Mouse (Mus musculus): ENCODE results near the gene Lrrc4b. TPM values are rescaled to one million over a fixed set of nuclear protein-coding genes. Genes with fewer than 3 reads are reported as not detected.

Gene Lrrc4b
- polyA plus RNA-seq, 1 experiment from 2014 or later: 0.36 TPM

DNA sequence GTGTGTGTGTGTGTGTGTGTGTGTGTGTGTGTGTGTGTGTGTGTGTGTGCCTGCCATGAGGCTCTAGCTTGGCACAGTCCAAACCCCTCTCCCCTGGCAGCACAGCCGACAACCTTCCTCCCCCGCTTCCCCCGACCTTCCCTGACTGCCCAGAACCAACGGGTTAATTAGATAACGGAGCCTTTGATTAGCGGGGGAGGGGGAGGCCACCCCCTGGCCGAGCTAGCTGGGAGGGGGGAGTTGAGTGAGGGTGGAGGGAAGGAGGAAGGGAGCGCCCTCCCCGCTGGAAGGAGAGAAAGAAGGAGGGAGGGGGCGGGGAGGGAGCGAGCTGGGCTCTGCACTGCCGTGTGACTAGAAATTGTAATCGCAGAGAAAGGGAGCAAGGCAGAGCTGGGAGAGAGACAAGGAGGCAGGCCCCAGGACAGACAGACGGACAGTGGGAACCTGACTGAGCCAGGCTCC is 12.9 kb downstream of the Lrrc4b start:
- H3K36me3 ChIP-seq (ENCODE audit: control insufficient read depth, insufficient read depth, low read length): no peaks in the 10 kb centered on the region
- H3K9ac ChIP-seq (ENCODE audit: low read length): peak overlapping the region; percentile 27
- no peaks in the 10 kb centered on the region for H3K9me3 ChIP-seq (ENCODE audit: control insufficient read depth, low read length)
- 0 out of 2 replicates have a peak, but pooled peaks cover 5% of the 10 kb centered on the region for H3K4me1 ChIP-seq (replicated peaks; ENCODE audit: control insufficient read depth, insufficient read depth, low read length)
- under 1% methylated on average over 12 of the region's 14 CpGs for WGBS
- ATAC-seq (ENCODE audit: low read depth): peak; percentile 49; the same call in 1 of the 2 replicates
- H3K27ac ChIP-seq (ENCODE audit: low read length): no peak overlapping the region
- H3K4me2 ChIP-seq (ENCODE audit: low read depth, low read length): peak overlapping the region; percentile 44
- H3K27me3 ChIP-seq (ENCODE audit: control insufficient read depth, insufficient read depth, low read depth, low read length): peaks cover 66% of the 10 kb centered on the region
- H3K4me3 ChIP-seq (ENCODE audit: low read length): peak overlapping the region; percentile 40

DNA sequence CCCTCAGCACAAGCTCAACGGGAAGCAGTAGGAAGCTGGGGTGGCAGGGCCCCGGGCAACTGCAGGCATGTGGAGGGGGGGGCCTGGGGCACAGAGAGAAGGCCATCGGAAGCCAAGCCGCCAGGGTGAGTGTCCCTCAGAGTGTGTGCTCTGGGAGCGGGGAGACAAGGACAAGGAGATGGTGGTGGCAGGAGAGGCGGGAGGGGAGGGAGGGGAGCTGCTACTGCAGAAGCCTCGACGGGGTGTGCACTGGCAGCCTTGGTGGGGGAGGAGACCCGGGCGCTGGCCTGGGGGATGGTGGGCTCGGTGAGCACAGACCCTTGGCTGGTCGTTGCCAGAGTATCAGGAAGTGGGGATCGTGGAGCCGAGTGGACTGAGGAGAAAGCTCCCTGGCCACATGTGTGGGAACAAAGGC is 13.6 kb downstream of the Lrrc4b start:
- no peaks in the 10 kb centered on the region for H3K9me3 ChIP-seq (ENCODE audit: control insufficient read depth, low read length)
- no peak overlapping the region for H3K27ac ChIP-seq (ENCODE audit: low read length)

DNA sequence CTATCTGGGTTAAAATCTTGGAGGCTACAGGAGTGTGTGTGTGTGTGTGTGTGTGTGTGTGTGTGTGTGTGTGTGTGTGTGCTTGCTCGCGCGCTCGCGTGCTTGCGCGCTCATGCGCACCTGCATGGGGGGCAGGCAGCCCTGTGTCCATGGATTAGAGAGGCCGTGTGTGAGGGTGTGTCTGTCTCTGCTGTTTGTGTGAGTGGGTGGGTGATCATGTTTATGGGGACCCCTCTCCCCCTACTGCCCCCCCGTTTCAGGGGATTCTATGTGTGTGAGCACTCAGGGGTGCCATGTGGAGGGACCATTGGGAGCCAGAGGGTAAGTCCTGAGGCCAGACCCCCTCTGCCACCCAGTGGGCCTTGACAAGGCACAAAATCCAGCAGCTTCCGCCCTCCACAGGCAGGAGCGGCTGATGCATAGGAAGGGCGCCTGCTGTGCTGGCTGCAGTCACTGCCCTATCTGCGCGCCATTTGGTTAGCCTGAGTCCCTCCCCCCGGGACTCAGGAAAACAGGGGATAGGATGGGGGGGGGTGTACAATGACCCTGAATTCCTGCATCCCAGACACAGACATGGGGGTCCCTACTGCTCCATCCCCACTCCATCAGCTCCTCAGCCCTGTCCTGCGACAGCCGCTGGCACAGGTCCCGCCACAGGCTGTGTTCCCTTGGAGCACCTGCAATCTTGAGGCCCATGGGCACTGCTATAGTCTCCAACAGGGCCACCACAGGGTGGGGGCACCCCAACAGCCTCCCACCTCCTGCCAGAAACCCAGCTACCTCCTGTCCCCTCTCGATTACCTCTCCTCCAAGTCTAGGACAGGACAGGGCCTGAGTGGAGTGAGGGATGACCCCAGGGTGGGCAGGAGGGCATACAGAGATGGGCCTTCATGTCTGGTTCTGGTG is 14.7 kb downstream of the Lrrc4b start:
- no peak overlapping the region for H3K27ac ChIP-seq (ENCODE audit: low read length)
- H3K4me2 ChIP-seq (ENCODE audit: low read depth, low read length): peak overlapping the region; percentile 44
- no peak overlapping the region for H3K9ac ChIP-seq (ENCODE audit: low read length)
- WGBS: 12% methylated on average over 20 of the region's 20 CpGs
- no peaks in the 10 kb centered on the region for H3K36me3 ChIP-seq (ENCODE audit: control insufficient read depth, insufficient read depth, low read length)
- H3K4me1 ChIP-seq (replicated peaks; ENCODE audit: control insufficient read depth, insufficient read depth, low read length): 0 out of 2 replicates have a peak, but pooled peaks cover 5% of the 10 kb centered on the region
- ATAC-seq (ENCODE audit: low read depth): peak; percentile 27; the same call in 1 of the 2 replicates
- H3K9me3 ChIP-seq (ENCODE audit: control insufficient read depth, low read length): no peaks in the 10 kb centered on the region
- peak overlapping the region; percentile 40 for H3K4me3 ChIP-seq (ENCODE audit: low read length)
- H3K27me3 ChIP-seq (ENCODE audit: control insufficient read depth, insufficient read depth, low read depth, low read length): peaks cover 66% of the 10 kb centered on the region

More for the DNA sequence above, 13.6 kb downstream of the Lrrc4b start:
- ATAC-seq (ENCODE audit: low read depth): peak; percentile 16; the same call in 1 of the 2 replicates
- H3K9ac ChIP-seq (ENCODE audit: low read length): peak overlapping the region; percentile 27
- H3K27me3 ChIP-seq (ENCODE audit: control insufficient read depth, insufficient read depth, low read depth, low read length): peaks cover 66% of the 10 kb centered on the region
- WGBS: under 1% methylated on average over 13 of the region's 14 CpGs
- H3K4me3 ChIP-seq (ENCODE audit: low read length): peak overlapping the region; percentile 40
- H3K4me2 ChIP-seq (ENCODE audit: low read depth, low read length): peak overlapping the region; percentile 44
- H3K36me3 ChIP-seq (ENCODE audit: control insufficient read depth, insufficient read depth, low read length): no peaks in the 10 kb centered on the region
- H3K4me1 ChIP-seq (replicated peaks; ENCODE audit: control insufficient read depth, insufficient read depth, low read length): 0 out of 2 replicates have a peak, but pooled peaks cover 5% of the 10 kb centered on the region

DNA sequence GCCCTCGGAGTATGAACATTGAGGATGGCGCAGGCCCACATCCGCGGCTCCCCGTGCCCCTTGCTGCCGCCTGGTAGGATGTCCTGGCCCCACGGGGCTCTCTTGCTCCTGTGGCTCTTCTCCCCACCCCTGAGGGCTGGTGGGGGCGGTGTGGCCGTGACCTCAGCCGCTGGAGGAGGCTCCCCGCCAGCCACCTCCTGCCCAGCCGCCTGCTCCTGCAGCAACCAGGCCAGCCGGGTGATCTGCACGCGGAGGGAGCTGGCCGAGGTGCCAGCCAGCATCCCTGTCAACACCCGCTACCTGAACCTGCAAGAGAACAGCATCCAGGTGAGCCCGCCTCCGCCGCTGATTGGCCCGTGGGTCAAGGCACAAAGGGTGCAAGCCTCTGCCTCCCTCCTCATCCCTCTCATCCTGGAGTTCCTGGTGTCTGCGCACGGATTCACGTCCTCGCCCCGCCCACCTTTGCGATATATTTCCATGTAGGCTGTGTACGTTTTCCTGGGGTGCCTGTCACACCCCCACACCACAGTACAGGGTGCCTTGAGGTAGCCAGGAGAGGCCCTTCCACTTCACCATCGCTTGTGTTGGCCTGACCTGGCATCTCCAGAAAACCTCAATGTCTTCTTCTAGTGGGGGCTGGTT is 16.2 kb downstream of the Lrrc4b start:
- 17% methylated on average over 28 of the region's 29 CpGs for WGBS

DNA sequence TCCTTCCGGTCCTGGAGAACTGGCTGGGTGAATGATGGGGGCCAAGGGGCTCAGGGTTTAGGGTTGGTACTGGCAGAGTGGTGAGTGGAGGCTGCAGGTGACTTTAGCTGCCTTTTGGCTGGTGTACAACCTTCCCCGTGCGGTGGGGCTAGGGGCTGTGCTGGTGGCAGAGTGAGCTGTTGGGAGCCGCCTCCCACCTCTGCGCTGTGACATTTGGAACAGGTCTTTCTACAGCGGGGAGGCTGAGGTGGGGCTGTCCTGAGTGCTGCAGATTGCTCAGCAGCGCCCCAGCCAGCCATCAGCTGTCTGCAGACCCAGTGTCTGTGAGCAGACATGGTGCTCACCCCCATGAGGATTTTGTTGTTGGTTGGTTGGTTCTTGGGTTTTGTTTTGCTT is 16.7 kb downstream of the Lrrc4b start:
- 18% methylated on average over 7 of the region's 7 CpGs for WGBS
- ATAC-seq (ENCODE audit: low read depth): no peak
- Histone ChIP-seq H3K4me1 (replicated peaks; ENCODE audit: control insufficient read depth, insufficient read depth, low read length) (0 out of 2 replicates have a peak, but pooled peaks cover 5% of the 10 kb centered on the region), H3K4me2 (ENCODE audit: low read depth, low read length) (no peak overlapping the region), H3K9me3 (ENCODE audit: control insufficient read depth, low read length) (no peaks in the 10 kb centered on the region), H3K27me3 (ENCODE audit: control insufficient read depth, insufficient read depth, low read depth, low read length) (peaks cover 56% of the 10 kb centered on the region), H3K4me3 (ENCODE audit: low read length) (no peak overlapping the region), H3K36me3 (ENCODE audit: control insufficient read depth, insufficient read depth, low read length) (no peaks in the 10 kb centered on the region), H3K9ac (ENCODE audit: low read length) (no peak overlapping the region), H3K27ac (ENCODE audit: low read length) (no peak overlapping the region)

More for the DNA sequence above, 16.2 kb downstream of the Lrrc4b start:
- no peak overlapping the region for H3K4me3 ChIP-seq (ENCODE audit: low read length)
- no peak overlapping the region for H3K4me2 ChIP-seq (ENCODE audit: low read depth, low read length)
- no peak overlapping the region for H3K27ac ChIP-seq (ENCODE audit: low read length)
- 0 out of 2 replicates have a peak, but pooled peaks cover 5% of the 10 kb centered on the region for H3K4me1 ChIP-seq (replicated peaks; ENCODE audit: control insufficient read depth, insufficient read depth, low read length)
- ATAC-seq (ENCODE audit: low read depth): no peak
- H3K27me3 ChIP-seq (ENCODE audit: control insufficient read depth, insufficient read depth, low read depth, low read length): peaks cover 61% of the 10 kb centered on the region
- H3K9me3 ChIP-seq (ENCODE audit: control insufficient read depth, low read length): no peaks in the 10 kb centered on the region
- no peak overlapping the region for H3K9ac ChIP-seq (ENCODE audit: low read length)
- no peaks in the 10 kb centered on the region for H3K36me3 ChIP-seq (ENCODE audit: control insufficient read depth, insufficient read depth, low read length)

DNA sequence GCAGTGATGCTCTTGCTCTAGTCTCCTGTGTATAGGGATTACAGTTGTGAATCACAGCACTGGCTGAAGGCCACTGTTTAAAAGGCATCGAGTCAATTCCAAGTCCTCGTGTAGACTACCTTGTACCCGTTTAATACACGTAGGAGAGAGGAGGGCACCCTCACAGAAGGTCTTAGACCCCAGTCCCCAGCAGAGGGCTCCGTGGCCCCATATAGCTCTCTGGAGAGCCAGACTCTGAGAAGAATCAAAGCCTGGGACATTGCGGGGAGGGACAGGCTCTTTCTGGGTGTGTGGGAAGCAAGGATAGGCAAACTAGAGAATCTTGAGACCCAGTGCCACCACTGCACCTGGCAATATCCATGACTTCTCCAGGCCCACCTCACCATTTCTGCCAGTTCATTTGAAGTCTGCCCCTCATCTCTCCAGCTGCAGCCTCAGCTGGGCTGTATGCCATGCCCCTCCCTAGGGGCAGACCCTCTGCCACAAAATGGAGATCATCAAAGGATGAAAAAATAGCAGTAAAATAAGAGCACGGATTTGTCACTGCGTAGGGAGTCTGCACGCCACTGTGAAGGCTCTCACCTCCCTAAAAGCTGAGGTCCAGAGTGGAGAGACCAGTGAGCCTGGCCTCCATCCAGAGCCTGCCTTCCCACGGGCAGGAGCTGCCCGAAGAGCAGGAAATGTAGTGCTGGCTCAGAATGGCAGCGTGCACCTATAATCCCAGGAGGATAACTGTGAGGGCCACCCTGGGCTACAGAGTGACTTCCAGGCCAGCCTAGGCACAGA is 17.4 kb downstream of the Lrrc4b start:
- WGBS: 34% methylated on average over 12 of the region's 12 CpGs
- no peak overlapping the region for H3K9ac ChIP-seq (ENCODE audit: low read length)

DNA sequence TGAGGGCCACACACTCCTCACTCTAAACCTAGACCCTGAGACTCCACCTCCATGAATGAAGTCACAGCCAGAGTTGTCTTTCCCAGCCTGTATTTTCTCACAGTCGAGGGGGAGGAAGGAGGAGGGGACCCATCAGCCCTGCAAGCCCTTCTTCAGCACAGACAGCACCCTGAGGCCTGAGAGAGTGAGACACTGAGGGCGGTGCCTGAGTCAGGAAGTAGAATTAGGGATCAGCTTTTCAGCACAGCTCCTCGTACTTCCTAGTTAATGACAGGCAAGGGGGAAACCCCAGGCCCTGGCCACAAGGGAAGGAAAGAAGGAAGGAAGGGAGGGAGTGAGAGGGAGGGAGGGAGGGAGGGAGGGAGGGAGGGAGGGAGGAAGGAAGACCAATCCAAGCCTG is 24.4 kb downstream of the Lrrc4b start:
- 0 out of 2 replicates have a peak overlapping the region, but pooled peaks have one; percentile 26 for H3K9ac ChIP-seq (ENCODE audit: low read length)
- no peak overlapping the region for H3K4me2 ChIP-seq (ENCODE audit: low read depth, low read length)
- no peaks in the 10 kb centered on the region for H3K9me3 ChIP-seq (ENCODE audit: control insufficient read depth, low read length)
- 6% methylated on average over 3 of the region's 3 CpGs for WGBS
- peak; percentile 47; the same call in 1 of the 2 replicates for ATAC-seq (ENCODE audit: low read depth)
- H3K27me3 ChIP-seq (ENCODE audit: control insufficient read depth, insufficient read depth, low read depth, low read length): no peaks in the 10 kb centered on the region
- H3K4me3 ChIP-seq (ENCODE audit: low read length): no peak overlapping the region
- no peaks in the 10 kb centered on the region for H3K36me3 ChIP-seq (ENCODE audit: control insufficient read depth, insufficient read depth, low read length)
- H3K4me1 ChIP-seq (replicated peaks; ENCODE audit: control insufficient read depth, insufficient read depth, low read length): no peaks in the 10 kb centered on the region
- no peak overlapping the region for H3K27ac ChIP-seq (ENCODE audit: low read length)

More for the DNA sequence above, 17.4 kb downstream of the Lrrc4b start:
- Histone ChIP-seq H3K9me3 (ENCODE audit: control insufficient read depth, low read length) (no peaks in the 10 kb centered on the region), H3K4me3 (ENCODE audit: low read length) (no peak overlapping the region), H3K36me3 (ENCODE audit: control insufficient read depth, insufficient read depth, low read length) (no peaks in the 10 kb centered on the region), H3K4me2 (ENCODE audit: low read depth, low read length) (no peak overlapping the region), H3K4me1 (replicated peaks; ENCODE audit: control insufficient read depth, insufficient read depth, low read length) (0 out of 2 replicates have a peak, but pooled peaks cover 5% of the 10 kb centered on the region), H3K27me3 (ENCODE audit: control insufficient read depth, insufficient read depth, low read depth, low read length) (peaks cover 49% of the 10 kb centered on the region), H3K27ac (ENCODE audit: low read length) (no peak overlapping the region)
- no peak for ATAC-seq (ENCODE audit: low read depth)

DNA sequence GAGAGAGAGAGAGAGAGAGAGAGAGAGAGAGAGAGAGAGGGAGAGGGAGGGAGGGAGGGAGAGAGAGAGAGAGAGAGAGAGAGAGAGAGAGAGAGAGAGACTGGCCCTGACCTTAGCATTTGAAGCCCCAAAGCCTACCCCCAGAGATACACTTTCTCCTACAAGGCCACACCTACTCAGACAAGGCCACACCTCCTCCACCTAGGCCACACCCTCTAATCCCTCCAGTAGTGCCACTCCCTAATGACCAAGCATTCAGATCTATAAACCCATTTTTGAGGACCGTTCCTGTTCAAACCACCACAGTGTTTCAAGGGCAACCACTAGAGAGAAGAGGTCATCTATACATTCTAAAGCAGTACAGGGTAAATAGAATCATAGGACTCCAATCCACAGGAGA is 27.5 kb downstream of the Lrrc4b start:
- H3K4me2 ChIP-seq (ENCODE audit: low read depth, low read length): no peak overlapping the region
- WGBS: 88% methylated on average over 1 of the region's 1 CpGs
- peaks cover 14% of the 10 kb centered on the region for H3K27me3 ChIP-seq (ENCODE audit: control insufficient read depth, insufficient read depth, low read depth, low read length)
- H3K4me3 ChIP-seq (ENCODE audit: low read length): no peak overlapping the region
- no peaks in the 10 kb centered on the region for H3K9me3 ChIP-seq (ENCODE audit: control insufficient read depth, low read length)
- H3K27ac ChIP-seq (ENCODE audit: low read length): no peak overlapping the region
- ATAC-seq (ENCODE audit: low read depth): no peak
- no peaks in the 10 kb centered on the region for H3K36me3 ChIP-seq (ENCODE audit: control insufficient read depth, insufficient read depth, low read length)
- H3K4me1 ChIP-seq (replicated peaks; ENCODE audit: control insufficient read depth, insufficient read depth, low read length): no peaks in the 10 kb centered on the region
- no peak overlapping the region for H3K9ac ChIP-seq (ENCODE audit: low read length)
